Mouse (Mus musculus) liver, postnatal 0 days (tissue): ENCODE data around the gene Gabpb2. TPM values are rescaled to one million over a fixed set of nuclear protein-coding genes. Genes with fewer than 3 reads are reported as not detected.

ENCODE experiments used
- ATAC-seq: fragments of 200-750 bp; cut with Nextera tagmentation; 2 replicates; pipeline ENCODE4 v1.8.0; 2017; ENCODE audit warnings: mild to moderate bottlenecking, moderate library complexity
- DNase-seq: peaks from one replicate; pipeline ENCODE4 v3.0.0-alpha.2; 2016
- H3K27ac ChIP-seq: fragments of 300-500 bp; sonication (generic); 2 replicates; pipeline ENCODE4 v1.5.1; 2014; ENCODE audit warnings: antibody characterized with exemption, moderate library complexity, mild to moderate bottlenecking, low read depth
- H3K27me3 ChIP-seq: fragments of 300-500 bp; sonication (generic); 2 replicates; pipeline ENCODE4 v1.6.1; 2014; ENCODE audit warnings: low read length, control low read depth, mixed read lengths; ENCODE audit not compliant: insufficient read depth
- H3K36me3 ChIP-seq: fragments of 300-500 bp; sonication (generic); replicated peaks from 2 replicates; pipeline ENCODE4 v1.6.1; 2014; ENCODE audit warnings: mild to moderate bottlenecking, control low read depth, low read length, moderate library complexity, mixed read lengths; ENCODE audit not compliant: insufficient read depth
- H3K4me1 ChIP-seq: fragments of 300-500 bp; sonication (generic); 2 replicates; pipeline ENCODE4 v1.6.1; 2014; ENCODE audit warnings: antibody characterized with exemption, mild to moderate bottlenecking, control low read depth; ENCODE audit not compliant: insufficient read depth
- H3K4me2 ChIP-seq: fragments of 300-500 bp; sonication (generic); 2 replicates; pipeline ENCODE4 v1.6.1; 2014; ENCODE audit warnings: low read depth, mild to moderate bottlenecking, low read length, moderate library complexity, mixed read lengths
- H3K4me3 ChIP-seq: fragments of 300-500 bp; sonication (generic); 2 replicates; pipeline ENCODE4 v1.5.1; 2014; ENCODE audit warnings: low read depth, low read length
- H3K9ac ChIP-seq: fragments of 300-500 bp; sonication (generic); replicated peaks from 2 replicates; pipeline ENCODE4 v1.6.1; 2014; ENCODE audit warnings: mild to moderate bottlenecking, moderate library complexity
- H3K9me3 ChIP-seq: fragments of 300-500 bp; sonication (generic); 2 replicates; pipeline ENCODE4 v1.6.1; 2016; ENCODE audit warnings: mild to moderate bottlenecking, control low read depth, low read length, mixed read lengths
- CTCF ChIP-seq: sonication (generic); IDR thresholded peaks from 2 replicates; pipeline ENCODE4 v1.5.1; 2016; ENCODE audit warnings: antibody characterized with exemption, low read depth
- EP300 ChIP-seq: IDR thresholded peaks from 2 replicates; pipeline ENCODE4 v1.6.1; 2016; ENCODE audit warnings: antibody characterized with exemption, low read depth, mild to moderate bottlenecking
- WGBS: fragments of 180-500 bp; shearing (Covaris S2); extraction: QIAGEN DNeasy Blood & Tissue Kit; methylation state at CpG from one replicate; pipeline ENCODE4 v1.1.7; 2014; ENCODE audit not compliant: insufficient replicate concordance; 5-methylcytosine and 5-hydroxymethylcytosine counted together
- polyA plus RNA-seq: library from polyadenylated mRNA; unstranded; fragments of >200 nt; fragmentation: Nextera tagmentation; extraction: Ambion mirVana; gene quantifications from 2 replicates; pipeline ENCODE4 v1.2.1, GENCODE M21; 2015

The Gabpb2 gene
- 2.5 and 3.9 TPM in 2 replicates for polyA plus RNA-seq

DNA sequence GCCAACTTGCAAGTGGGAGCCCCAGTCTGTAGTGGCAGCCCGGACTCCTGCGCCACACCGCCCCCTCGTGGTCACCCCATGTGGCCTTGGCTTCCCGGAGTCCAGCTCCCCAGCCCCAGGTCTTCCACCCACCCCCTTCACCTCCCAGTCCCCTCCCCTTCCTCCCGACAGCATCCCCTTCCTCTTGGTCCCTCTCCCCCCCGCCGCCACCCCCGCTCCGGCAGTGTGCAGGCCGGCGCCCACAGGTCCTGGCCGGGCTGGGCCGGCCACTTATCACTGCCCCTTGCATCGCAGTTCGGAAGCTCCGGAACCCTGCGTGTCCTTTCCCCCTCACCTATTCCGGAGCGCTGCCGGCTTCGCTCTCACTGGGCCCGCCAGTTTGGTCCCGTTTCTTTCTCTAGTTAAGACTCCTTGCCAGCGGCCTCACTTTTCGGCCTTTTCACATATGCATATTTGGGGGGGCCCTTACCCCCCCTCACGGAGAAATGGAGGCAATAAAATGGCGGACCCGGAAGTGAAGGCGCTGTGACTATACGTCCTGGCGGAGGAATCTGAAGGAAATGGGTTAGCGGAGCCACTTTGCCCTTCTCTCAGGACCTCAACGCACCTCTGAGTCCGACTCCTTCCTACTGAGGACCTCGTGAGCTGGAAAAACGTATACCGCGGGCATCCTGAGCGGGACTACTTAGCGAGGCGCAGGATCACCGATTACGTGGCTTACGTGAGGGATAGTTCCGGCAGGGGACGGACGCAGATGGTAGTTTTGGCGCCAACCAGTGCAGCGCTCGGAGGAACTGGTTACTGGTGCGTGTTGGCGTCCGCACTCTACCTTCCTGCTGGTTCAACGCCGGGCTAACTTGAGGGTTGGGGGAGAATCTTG is at the start of gene Gabpb2:
Gene Gabpb2 (minus strand): TSS at position 662 of the 880 bp plus-strand sequence.
- peak; percentile 81 for ATAC-seq
- peak within 1 kb of the TSS; percentile 96 for H3K9ac ChIP-seq
- H3K4me3 ChIP-seq, result peak within 1 kb of the TSS; percentile 92
- H3K9me3 ChIP-seq, result no peaks in the 10 kb centered on the region
- DNase-seq, result peak; percentile 98
- peak within 1 kb of the TSS; percentile 99 for H3K27ac ChIP-seq
- 2% methylated on average over 56 of the region's 56 CpGs for WGBS
- no peaks in the 10 kb centered on the region for H3K27me3 ChIP-seq
- H3K4me1 ChIP-seq, result peaks cover 23% of the 10 kb centered on the region
- peak within 1 kb of the TSS; percentile 72 for H3K4me2 ChIP-seq
- H3K36me3 ChIP-seq, result peaks cover 23% of the 10 kb centered on the region
- TF ChIP-seq CTCF, result peak; percentile 96
- peak; percentile 82 for TF ChIP-seq EP300

DNA sequence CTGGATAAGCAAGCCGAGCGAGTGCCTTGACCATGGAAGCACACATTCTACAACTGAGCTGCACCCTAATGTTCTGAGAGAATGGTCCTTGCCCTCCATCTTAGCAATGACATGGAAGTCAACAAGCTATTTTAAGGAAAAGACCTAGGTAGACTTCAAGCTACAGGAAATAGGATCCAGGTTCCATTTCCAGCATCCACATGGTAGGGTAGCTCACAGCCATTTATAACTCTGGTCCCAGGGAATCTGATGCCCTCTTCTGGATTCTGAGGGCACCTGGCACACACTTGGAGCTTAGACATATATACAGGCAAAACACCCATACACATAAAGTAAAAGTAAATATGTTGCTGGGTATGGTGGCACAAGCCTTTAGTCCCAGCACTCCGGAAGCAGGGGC is 48.3 kb upstream of the Gabpb2 start:
- H3K9me3 ChIP-seq, result no peaks in the 10 kb centered on the region
- no peak overlapping the region for H3K4me3 ChIP-seq
- TF ChIP-seq EP300, result no peak
- TF ChIP-seq CTCF, result no peak
- H3K4me1 ChIP-seq, result 0 out of 2 replicates have a peak, but pooled peaks cover 6% of the 10 kb centered on the region
- no peak for DNase-seq
- peaks cover 6% of the 10 kb centered on the region for H3K36me3 ChIP-seq
- H3K9ac ChIP-seq, result no peak overlapping the region
- 92% methylated on average over 3 of the region's 3 CpGs for WGBS
- no peak for ATAC-seq
- H3K27ac ChIP-seq, result no peak overlapping the region
- H3K27me3 ChIP-seq, result no peaks in the 10 kb centered on the region
- no peak overlapping the region for H3K4me2 ChIP-seq

DNA sequence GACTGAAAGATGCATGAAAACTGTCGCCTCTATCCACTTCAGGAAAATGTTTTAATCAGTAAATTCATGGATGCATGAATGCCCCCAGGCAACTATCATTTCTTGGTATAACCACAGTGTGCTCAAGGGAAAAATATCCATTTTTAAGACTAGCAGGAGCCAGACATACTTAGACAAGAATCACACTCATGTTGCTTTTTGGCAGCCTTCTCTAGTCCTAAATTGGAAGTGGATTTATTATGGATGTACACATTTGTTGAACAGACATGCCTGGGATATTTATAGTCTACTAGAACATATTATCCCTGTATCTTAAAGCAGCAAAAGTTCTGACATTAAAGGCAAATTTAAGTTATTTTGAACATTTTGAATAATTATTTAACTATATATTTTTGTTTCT is 47.0 kb upstream of the Gabpb2 start:
- Histone ChIP-seq H3K4me1 (0 out of 2 replicates have a peak, but pooled peaks cover 6% of the 10 kb centered on the region), H3K36me3 (peaks cover 7% of the 10 kb centered on the region), H3K4me3 (no peak overlapping the region), H3K27ac (no peak overlapping the region), H3K4me2 (no peak overlapping the region), H3K27me3 (no peaks in the 10 kb centered on the region), H3K9ac (no peak overlapping the region), H3K9me3 (no peaks in the 10 kb centered on the region)
- ATAC-seq (no peak), DNase-seq (no peak)
- WGBS, result 70% methylated on average over 1 of the region's 1 CpGs
- TF ChIP-seq CTCF (no peak), EP300 (no peak)

DNA sequence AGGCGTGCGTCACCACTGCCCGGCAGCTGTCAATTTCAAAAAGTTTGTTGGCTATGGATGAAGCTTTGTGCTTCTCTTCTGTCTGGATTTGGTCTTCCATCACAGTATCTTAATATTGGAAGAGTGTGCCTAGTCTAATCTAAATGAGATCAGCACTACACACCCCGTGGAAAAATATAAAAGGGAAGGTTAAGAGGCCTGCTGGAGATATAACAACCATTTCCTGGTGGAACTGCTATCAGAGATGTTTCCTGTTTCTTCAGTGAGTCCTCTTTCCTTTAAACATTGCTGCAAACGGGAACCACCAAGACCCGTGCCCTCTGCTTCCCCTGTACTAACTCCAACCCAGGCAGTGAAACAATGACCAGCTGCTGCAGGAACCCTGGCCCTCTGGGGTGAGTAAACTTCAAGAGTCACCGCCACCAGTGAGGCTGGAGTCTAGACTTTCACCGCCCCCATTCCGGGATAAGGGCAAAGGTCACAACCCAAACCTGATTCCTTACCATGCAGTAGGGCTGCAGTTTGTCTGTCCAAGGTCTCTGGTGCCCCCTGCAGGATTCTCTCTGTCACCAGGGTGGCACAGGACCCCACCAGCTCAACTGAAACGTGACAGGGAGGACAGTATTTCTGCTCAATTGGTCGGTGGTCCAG is 45.5 kb upstream of the Gabpb2 start:
- Histone ChIP-seq H3K4me2 (no peak overlapping the region), H3K9ac (no peak overlapping the region), H3K4me1 (0 out of 2 replicates have a peak, but pooled peaks cover 6% of the 10 kb centered on the region), H3K36me3 (peaks cover 22% of the 10 kb centered on the region), H3K27me3 (no peaks in the 10 kb centered on the region), H3K27ac (peak overlapping the region; percentile 58), H3K4me3 (no peak overlapping the region), H3K9me3 (no peaks in the 10 kb centered on the region)
- 32% methylated on average over 11 of the region's 11 CpGs for WGBS
- TF ChIP-seq EP300 (peak; percentile 35; the same call in 1 of the 2 replicates), CTCF (peak; percentile 92)
- peak; percentile 72 for ATAC-seq
- peak; percentile 88 for DNase-seq

GRCm38 (mm10) chr3:95261975-95262374 is 44.3 kb upstream of the Gabpb2 start:
- ATAC-seq (no peak), DNase-seq (no peak)
- H3K27me3 ChIP-seq, result no peaks in the 10 kb centered on the region
- 0 out of 2 replicates have a peak, but pooled peaks cover under 1% of the 10 kb centered on the region for H3K4me1 ChIP-seq
- H3K9me3 ChIP-seq, result no peaks in the 10 kb centered on the region
- no peak overlapping the region for H3K9ac ChIP-seq
- H3K4me2 ChIP-seq, result no peak overlapping the region
- H3K27ac ChIP-seq, result no peak overlapping the region
- H3K36me3 ChIP-seq, result peaks cover 29% of the 10 kb centered on the region
- H3K4me3 ChIP-seq, result no peak overlapping the region
- WGBS, result 89% methylated on average over 4 of the region's 4 CpGs
- no peak for TF ChIP-seq EP300
- no peak for TF ChIP-seq CTCF

DNA sequence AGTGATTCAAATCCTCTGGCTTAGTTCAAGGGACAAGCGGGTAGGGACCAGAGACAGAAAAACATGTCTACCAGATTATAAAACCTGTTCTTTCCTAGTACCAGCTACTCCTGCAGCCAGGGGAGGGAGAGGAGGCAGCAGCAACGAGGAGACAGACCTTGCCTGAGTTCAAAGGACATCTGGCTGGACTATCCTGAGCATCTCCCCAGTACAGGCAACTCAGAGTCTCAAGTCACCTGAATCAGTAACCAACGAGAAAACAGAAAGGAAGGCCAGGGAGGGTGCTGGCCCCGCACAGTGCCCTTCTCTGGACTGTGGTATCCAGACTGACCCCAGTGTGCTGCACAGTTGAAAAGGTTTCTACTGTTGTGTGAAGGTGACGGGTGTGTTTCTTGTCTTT is 39.2 kb upstream of the Gabpb2 start:
- TF ChIP-seq CTCF (no peak), EP300 (no peak)
- Histone ChIP-seq H3K27ac (no peak overlapping the region), H3K4me1 (no peaks in the 10 kb centered on the region), H3K9ac (no peak overlapping the region), H3K27me3 (no peaks in the 10 kb centered on the region), H3K36me3 (peaks cover 40% of the 10 kb centered on the region), H3K4me2 (no peak overlapping the region), H3K9me3 (no peaks in the 10 kb centered on the region), H3K4me3 (no peak overlapping the region)
- no peak for ATAC-seq
- no peak for DNase-seq
- WGBS, result 68% methylated on average over 5 of the region's 5 CpGs
